Mouse (Mus musculus) small intestine, adult 2 months (tissue): ENCODE results near the gene Vps35l.

Source experiments
- CTCF ChIP-seq: fragments of 200-500 bp; IDR thresholded peaks from 2 replicates; pipeline ENCODE4 v1.5.1; 2012; ENCODE audit warnings: low read depth, mild to moderate bottlenecking, control low read depth, inconsistent platforms, low read length, moderate library complexity, mixed read lengths; ENCODE audit not compliant: insufficient replicate concordance, insufficient read length; ENCODE audit errors: extremely low read depth
- POLR2A ChIP-seq: fragments of 200-500 bp; IDR thresholded peaks from 2 replicates; pipeline ENCODE4 v1.6.1; 2012; ENCODE audit warnings: low read depth, mild to moderate bottlenecking, control low read depth, inconsistent platforms, low read length, moderate library complexity

- TF ChIP-seq POLR2A = no peak
- TF ChIP-seq CTCF = no peak
Measured at GRCm38 (mm10) chr7:118769655-118770054, 29.6 kb downstream of the Vps35l start.
